Mouse (Mus musculus): ENCODE data around the gene Fgfr2. TPM values are rescaled to one million over a fixed set of nuclear protein-coding genes. Genes with fewer than 3 reads are reported as not detected.
"Not testable (repeated sequence)": the region's sequence is repeated elsewhere in the genome, so short reads cannot be mapped to it uniquely, and the experiment has no call there.

Fgfr2 gene
- total RNA-seq, 2 experiments from 2014 or later = 1.7 to 3.7 TPM

GRCm38 (mm10) chr7:130543181-130543580 is 2580.0 kb downstream of the Fgfr2 start:
- ATAC-seq (replicated peaks; ENCODE audit: low FRiP score, poor library complexity, severe bottlenecking) = no peak

GRCm38 (mm10) chr7:130540176-130540575 is 2583.0 kb downstream of the Fgfr2 start:
- ATAC-seq (replicated peaks; ENCODE audit: low FRiP score, poor library complexity, severe bottlenecking) = no peak

GRCm38 (mm10) chr7:130537068-130537467 is 2586.1 kb downstream of the Fgfr2 start:
- ATAC-seq (replicated peaks; ENCODE audit: low FRiP score, poor library complexity, severe bottlenecking) = no peak

- ATAC-seq (replicated peaks; ENCODE audit: low FRiP score, poor library complexity, severe bottlenecking) = no peak
These were observed 2588.0 kb downstream of the Fgfr2 start for GRCm38 (mm10) chr7:130535174-130535573.

GRCm38 (mm10) chr7:130533316-130534260 is 2589.6 kb downstream of the Fgfr2 start:
- peak; percentile 95 for ATAC-seq (replicated peaks; ENCODE audit: low FRiP score, poor library complexity, severe bottlenecking)

GRCm38 (mm10) chr7:130531138-130531537 is 2592.0 kb downstream of the Fgfr2 start:
- not testable (repeated sequence) for ATAC-seq (replicated peaks; ENCODE audit: low FRiP score, poor library complexity, severe bottlenecking)

- ATAC-seq (replicated peaks; ENCODE audit: low FRiP score, poor library complexity, severe bottlenecking) = no peak
These were observed 2595.8 kb downstream of the Fgfr2 start for GRCm38 (mm10) chr7:130527306-130527705.

GRCm38 (mm10) chr7:130523451-130523850 is 2599.7 kb downstream of the Fgfr2 start:
- ATAC-seq (replicated peaks; ENCODE audit: low FRiP score, poor library complexity, severe bottlenecking) = no peak

GRCm38 (mm10) chr7:130520812-130521422 is 2602.2 kb downstream of the Fgfr2 start:
- no peak for ATAC-seq (replicated peaks; ENCODE audit: low FRiP score, poor library complexity, severe bottlenecking)

- ATAC-seq (replicated peaks; ENCODE audit: low FRiP score, poor library complexity, severe bottlenecking) = no peak
These were observed 2603.1 kb downstream of the Fgfr2 start, which contains the start of gene Ate1 for GRCm38 (mm10) chr7:130520049-130520425. Ate1 (minus strand) TSS chr7:130520369.

GRCm38 (mm10) chr7:130519096-130520048 is 2603.8 kb downstream of the Fgfr2 start:
- ATAC-seq (replicated peaks; ENCODE audit: low FRiP score, poor library complexity, severe bottlenecking) = peak; percentile 97

- no peak for ATAC-seq (replicated peaks; ENCODE audit: low FRiP score, poor library complexity, severe bottlenecking)
These were observed 2604.7 kb downstream of the Fgfr2 start for GRCm38 (mm10) chr7:130518213-130519095.

GRCm38 (mm10) chr7:130510243-130510642 is 2612.9 kb downstream of the Fgfr2 start:
- no peak for ATAC-seq (replicated peaks; ENCODE audit: low FRiP score, poor library complexity, severe bottlenecking)

GRCm38 (mm10) chr7:130503006-130503405 is 2620.1 kb downstream of the Fgfr2 start:
- no peak for ATAC-seq (replicated peaks; ENCODE audit: low FRiP score, poor library complexity, severe bottlenecking)

- ATAC-seq (replicated peaks; ENCODE audit: low FRiP score, poor library complexity, severe bottlenecking) = no peak
These were observed 2621.7 kb downstream of the Fgfr2 start for GRCm38 (mm10) chr7:130501499-130501898.

- ATAC-seq (replicated peaks; ENCODE audit: low FRiP score, poor library complexity, severe bottlenecking) = no peak
These were observed 2629.8 kb downstream of the Fgfr2 start for GRCm38 (mm10) chr7:130493346-130493745.

GRCm38 (mm10) chr7:130492026-130492425 is 2631.1 kb downstream of the Fgfr2 start:
- ATAC-seq (replicated peaks; ENCODE audit: low FRiP score, poor library complexity, severe bottlenecking) = no peak

GRCm38 (mm10) chr7:130479003-130479402 is 2644.1 kb downstream of the Fgfr2 start:
- not testable (repeated sequence) for ATAC-seq (replicated peaks; ENCODE audit: low FRiP score, poor library complexity, severe bottlenecking)

- peak; percentile 57; the same call in 1 of the 2 replicates for ATAC-seq (replicated peaks; ENCODE audit: low FRiP score, poor library complexity, severe bottlenecking)
These were observed 2647.2 kb downstream of the Fgfr2 start for GRCm38 (mm10) chr7:130475970-130476369.
